Mouse (Mus musculus) brain, adult 10 weeks (tissue): ENCODE measurements around the gene Cpsf6. TPM values are rescaled to one million over a fixed set of nuclear protein-coding genes. Genes with fewer than 3 reads are reported as not detected.

ENCODE experiments used
- polyA plus RNA-seq: library from polyadenylated mRNA; stranded (reverse); fragments of 350-450 nt; fragmentation: Illumina TruSeq; extraction: RNeasy Lipid Tissue Mini Kit (QIAGEN cat#74804); gene quantifications from one replicate; pipeline ENCODE4 v1.2.3, GENCODE M21; 2015; ENCODE audit warnings: low read depth, low replicate concordance

The Cpsf6 gene
- 58.2 TPM for polyA plus RNA-seq

DNA sequence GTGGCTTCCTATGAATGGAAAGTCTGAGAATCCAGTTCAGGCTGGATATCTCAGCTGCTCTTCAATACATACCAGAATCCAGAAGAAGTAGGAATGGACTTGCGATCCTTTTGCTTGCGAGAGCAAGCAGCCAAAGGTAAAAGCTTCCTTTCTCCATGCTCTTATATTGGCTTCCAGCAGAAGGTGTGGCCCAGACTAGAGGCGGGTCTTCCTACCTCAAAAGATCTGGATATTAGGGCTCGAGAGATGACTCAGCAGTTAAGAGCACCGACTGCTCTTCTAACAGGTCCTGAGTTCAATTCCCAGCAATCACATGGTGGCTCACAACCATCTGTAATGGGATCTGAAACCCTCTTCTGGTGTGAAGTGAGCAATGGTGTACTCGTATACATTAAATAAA lies at the start of gene Cpsf6:
TSS of gene Cpsf6 (minus strand) at position 108 of the 400 bp plus-strand sequence.

Other genes with a start within 250 kb of the Cpsf6 start
- 24.1 TPM for gene Frs2, start 231.5 kb downstream of the Cpsf6 start, polyA plus RNA-seq
- gene Yeats4, start 155.5 kb downstream of the Cpsf6 start, polyA plus RNA-seq = 58.9 TPM
- gene 9530003J23Rik, start 141.3 kb downstream of the Cpsf6 start, polyA plus RNA-seq = not detected
- gene Lyz2, start 97.7 kb downstream of the Cpsf6 start, polyA plus RNA-seq = 24.1 TPM
- gene Lyz1, start 87.1 kb downstream of the Cpsf6 start, polyA plus RNA-seq = not detected
- 6.1 TPM for gene Cpm, start 249.5 kb upstream of the Cpsf6 start, polyA plus RNA-seq